ENCODE assay signal across 8 mouse cellular contexts in genomic region chr1:93801741-93802238, GRCm38 (mm10). TPM values are rescaled to one million over a fixed set of nuclear protein-coding genes. Genes with fewer than 3 reads are reported as not detected.
DNase-seq lines count a peak whose midpoint lies in the region; ATAC-seq and TF ChIP-seq lines count a peak whose summit lies in the region.

Gene Dtymk (minus strand): TSS chr1:93801934.

- peaks cover 28 to 53% of the 10 kb centered on the region in 2 experiments for H3K36me3 ChIP-seq in CH12.LX (replicated peaks in 1 of 2; ENCODE audit: control insufficient read depth in 1 of 2, insufficient read depth in 1 of 2, low read length in 1 of 2)
- peaks cover 39% of the 10 kb centered on the region for H3K36me3 ChIP-seq in forebrain, embryonic 12.5 days (replicated peaks)
- H3K36me3 ChIP-seq in heart, postnatal 0 days (replicated peaks; ENCODE audit: control insufficient read depth, insufficient read depth, low read length) = peaks cover 40% of the 10 kb centered on the region
- H3K36me3 ChIP-seq in liver, embryonic 16.5 days (ENCODE audit: control insufficient read depth, insufficient read depth) = peaks cover 9% of the 10 kb centered on the region
- H3K36me3 ChIP-seq in neural tube, embryonic 13.5 days = peaks cover 32% of the 10 kb centered on the region
- peaks cover 2% of the 10 kb centered on the region; the same call in 1 of the 2 replicates for H3K36me3 ChIP-seq in testis, adult 2 months (ENCODE audit: control insufficient read depth, insufficient read depth, low read length)

- peaks cover 12 to 58% of the 10 kb centered on the region in 2 experiments; a peak in 3 of 4 replicates for H3K4me1 ChIP-seq in CH12.LX (ENCODE audit: control insufficient read depth in 1 of 2, insufficient read depth in 2 of 2)
- peaks cover 39% of the 10 kb centered on the region for H3K4me1 ChIP-seq in forebrain, embryonic 12.5 days
- peaks cover 27% of the 10 kb centered on the region for H3K4me1 ChIP-seq in heart, postnatal 0 days (ENCODE audit: control insufficient read depth, insufficient read depth)
- H3K4me1 ChIP-seq in liver, embryonic 16.5 days (ENCODE audit: control insufficient read depth, low read depth, low read length) = peaks cover 41% of the 10 kb centered on the region
- peaks cover 35% of the 10 kb centered on the region for H3K4me1 ChIP-seq in neural tube, embryonic 13.5 days (replicated peaks)
- peaks cover 12% of the 10 kb centered on the region for H3K4me1 ChIP-seq in testis, adult 2 months (ENCODE audit: control insufficient read depth, insufficient read depth, low read length)

- ATAC-seq in forebrain, embryonic 12.5 days (ENCODE audit: low FRiP score) = peak; percentile 66
- ATAC-seq in heart, postnatal 0 days (ENCODE audit: insufficient read depth, low read depth) = peak; percentile 54
- ATAC-seq in liver, embryonic 16.5 days (ENCODE audit: low read depth) = peak; percentile 55
- peak; percentile 42 for ATAC-seq in neural tube, embryonic 13.5 days (ENCODE audit: low read depth)

- H3K4me2 ChIP-seq in CH12.LX (ENCODE audit: insufficient read depth, low read depth, poor library complexity, severe bottlenecking) = peak within 1 kb of the TSS; percentile 99
- H3K4me2 ChIP-seq in forebrain, embryonic 12.5 days = peak within 1 kb of the TSS; percentile 72
- peak within 1 kb of the TSS; percentile 91 for H3K4me2 ChIP-seq in heart, postnatal 0 days (ENCODE audit: low read depth, low read length)
- peak within 1 kb of the TSS; percentile 98 for H3K4me2 ChIP-seq in liver, embryonic 16.5 days (ENCODE audit: low read depth, low read length)
- H3K4me2 ChIP-seq in neural tube, embryonic 13.5 days = peak within 1 kb of the TSS; percentile 84

- peak; percentile 85 for TF ChIP-seq POLR2A in CH12.LX (IDR thresholded peaks at IDR 0.05; ENCODE audit: low read depth, low read length)
- TF ChIP-seq POLR2A in testis, adult 2 months (IDR thresholded peaks at IDR 0.05; ENCODE audit: control insufficient read depth, low read depth, low read length) = peak; percentile 89

- dilution Hi-C loops in CH12.LX (cut with MboI; ENCODE audit: extremely low pct_ligation_motif_present, extremely low pct_unique_long_range_greater_than_20kb, low sequenced_read_pairs) = no loop called here

- TF ChIP-seq RAD21 in CH12.LX (IDR thresholded peaks at IDR 0.05; ENCODE audit: low read depth, low read length) = no peak

- peak in 1 of 2 experiments; percentile 16; a peak in 1 of 4 replicates for TF ChIP-seq CTCF in CH12.LX (conservative IDR thresholded peaks at IDR 0.05 in 1 of 2, IDR thresholded peaks at IDR 0.05 in 1 of 2; ENCODE audit: low read depth in 2 of 2, low read length in 2 of 2)
- TF ChIP-seq CTCF in heart, postnatal 0 days (IDR thresholded peaks at IDR 0.05; ENCODE audit: low read depth) = peak; percentile 49
- TF ChIP-seq CTCF in testis, adult 2 months (IDR thresholded peaks at IDR 0.05; ENCODE audit: control insufficient read depth, insufficient read depth, insufficient replicate concordance, low read depth, low read length) = peak; percentile 26; the same call in 1 of the 2 replicates

- H3K79me2 ChIP-seq in CH12.LX (replicated peaks; ENCODE audit: control insufficient read depth, extremely low read depth, insufficient read depth, poor library complexity, severe bottlenecking) = peaks cover 34% of the 10 kb centered on the region

- peak within 1 kb of the TSS; percentile 87 for H3K9ac ChIP-seq in CH12.LX (ENCODE audit: insufficient read depth, low read depth)
- H3K9ac ChIP-seq in forebrain, embryonic 12.5 days = peak within 1 kb of the TSS; percentile 83
- H3K9ac ChIP-seq in heart, postnatal 0 days (replicated peaks; ENCODE audit: low read depth, low read length) = peak within 1 kb of the TSS; percentile 72
- peak within 1 kb of the TSS; percentile 83 for H3K9ac ChIP-seq in liver, embryonic 16.5 days (ENCODE audit: low read depth, low read length)
- H3K9ac ChIP-seq in neural tube, embryonic 13.5 days = peak within 1 kb of the TSS; percentile 83

- TF ChIP-seq EP300 in CH12.LX (IDR thresholded peaks at IDR 0.05; ENCODE audit: low read length) = no peak
- peak; percentile 68; the same call in 1 of the 2 replicates for TF ChIP-seq EP300 in heart, postnatal 0 days (IDR thresholded peaks at IDR 0.05; ENCODE audit: low read depth)

- peak within 1 kb of the TSS; percentile 80 to 99 (median 84) for H3K4me3 ChIP-seq in CH12.LX (replicated peaks in 1 of 3; ENCODE audit: low read depth in 2 of 3, low read length in 2 of 3, poor library complexity in 1 of 3)
- peak within 1 kb of the TSS; percentile 75 for H3K4me3 ChIP-seq in forebrain, embryonic 12.5 days (replicated peaks)
- H3K4me3 ChIP-seq in heart, postnatal 0 days (ENCODE audit: low read depth, low read length) = peak within 1 kb of the TSS; percentile 77
- peak within 1 kb of the TSS; percentile 81 for H3K4me3 ChIP-seq in liver, embryonic 16.5 days (ENCODE audit: low read depth, low read length)
- H3K4me3 ChIP-seq in neural tube, embryonic 13.5 days = peak within 1 kb of the TSS; percentile 77
- peak within 1 kb of the TSS; percentile 99 for H3K4me3 ChIP-seq in testis, adult 2 months (ENCODE audit: control insufficient read depth, low read depth, low read length)

- no peaks in the 10 kb centered on the region for H3K27me3 ChIP-seq in CH12.LX (replicated peaks)
- H3K27me3 ChIP-seq in forebrain, embryonic 12.5 days = no peaks in the 10 kb centered on the region
- no peaks in the 10 kb centered on the region for H3K27me3 ChIP-seq in heart, postnatal 0 days (ENCODE audit: control insufficient read depth, insufficient read depth, low read length)
- H3K27me3 ChIP-seq in liver, embryonic 16.5 days (ENCODE audit: control insufficient read depth, insufficient read depth, low read depth, low read length) = no peaks in the 10 kb centered on the region
- H3K27me3 ChIP-seq in neural tube, embryonic 13.5 days = no peaks in the 10 kb centered on the region
- no peaks in the 10 kb centered on the region for H3K27me3 ChIP-seq in testis, adult 2 months (ENCODE audit: control insufficient read depth, insufficient read depth, low read length)

- H3K27ac ChIP-seq in CH12.LX (ENCODE audit: insufficient read depth, low read depth) = peak within 1 kb of the TSS; percentile 73
- peak within 1 kb of the TSS; percentile 82 for H3K27ac ChIP-seq in forebrain, embryonic 12.5 days
- peak within 1 kb of the TSS; percentile 90 for H3K27ac ChIP-seq in heart, postnatal 0 days (ENCODE audit: low read depth)
- H3K27ac ChIP-seq in liver, embryonic 16.5 days (ENCODE audit: low read length) = peak within 1 kb of the TSS; percentile 99
- H3K27ac ChIP-seq in neural tube, embryonic 13.5 days (replicated peaks) = peak within 1 kb of the TSS; percentile 82
- H3K27ac ChIP-seq in testis, adult 2 months (ENCODE audit: control insufficient read depth, insufficient read depth, low read depth, low read length) = peak within 1 kb of the TSS; percentile 92

- in situ Hi-C loops in CH12.LX (cut with MboI; ENCODE audit: low pct_ligation_motif_present, low pct_unique_long_range_greater_than_20kb, low sequenced_read_pairs) = no loop called here

- H3K9me3 ChIP-seq in CH12.LX (replicated peaks; ENCODE audit: low read length) = no peaks in the 10 kb centered on the region
- no peaks in the 10 kb centered on the region for H3K9me3 ChIP-seq in forebrain, embryonic 12.5 days
- no peaks in the 10 kb centered on the region for H3K9me3 ChIP-seq in heart, postnatal 0 days (replicated peaks; ENCODE audit: control insufficient read depth, low read length)
- no peaks in the 10 kb centered on the region for H3K9me3 ChIP-seq in liver, embryonic 16.5 days (replicated peaks; ENCODE audit: control insufficient read depth, low read length)
- no peaks in the 10 kb centered on the region for H3K9me3 ChIP-seq in neural tube, embryonic 13.5 days

- DNase-seq in CH12.LX (ENCODE audit: extremely low read depth) = peak; percentile 97
- peak; percentile 92 for DNase-seq in c-Kit-positive CD71-positive TER-119-negative erythroid progenitor cells, embryonic 14.5 days (ENCODE audit: low read depth)
- DNase-seq in heart, postnatal 0 days (ENCODE audit: low spot score) = peak; percentile 97
- peak; percentile 92 to 95 for DNase-seq in kidney, postnatal 4 days

- WGBS in forebrain, embryonic 12.5 days = under 1% methylated on average over 42 of the region's 42 CpGs
- under 1% methylated on average over 42 of the region's 42 CpGs for WGBS in heart, postnatal 0 days
- WGBS in liver, embryonic 16.5 days (ENCODE audit: insufficient replicate concordance) = under 1% methylated on average over 42 of the region's 42 CpGs
- under 1% methylated on average over 42 of the region's 42 CpGs for WGBS in neural tube, embryonic 13.5 days

TF ChIP-seq in CH12.LX, 34 proteins besides CTCF, POLR2A, EP300 and RAD21 (continues in another document):
- TF ChIP-seq USF1 (IDR thresholded peaks at IDR 0.05; ENCODE audit: low read depth, low read length) = peak; percentile 82
- peak; percentile 84 for TF ChIP-seq SIN3A (IDR thresholded peaks at IDR 0.05; ENCODE audit: low read length)
- peak; percentile 74; the same call in 1 of the 2 replicates for TF ChIP-seq ETS1 (conservative IDR thresholded peaks at IDR 0.05; ENCODE audit: low read depth, low read length)
- no peak for TF ChIP-seq RCOR1 (conservative IDR thresholded peaks at IDR 0.05; ENCODE audit: low read depth, low read length)
- TF ChIP-seq GABPA (IDR thresholded peaks at IDR 0.05; ENCODE audit: insufficient replicate concordance, low read depth, low read length) = no peak; the same call in 1 of the 2 replicates
- peak; percentile 95 for TF ChIP-seq MAX (IDR thresholded peaks at IDR 0.05; ENCODE audit: low read length)
- TF ChIP-seq TBP (conservative IDR thresholded peaks at IDR 0.05; ENCODE audit: low read depth, low read length) = peak; percentile 84
- TF ChIP-seq MYC (IDR thresholded peaks at IDR 0.05; ENCODE audit: low read depth, low read length) = peak; percentile 96
- TF ChIP-seq NRF1 (IDR thresholded peaks at IDR 0.05; ENCODE audit: low read depth, low read length) = peak; percentile 75
- no peak for TF ChIP-seq CHD1 (IDR thresholded peaks at IDR 0.05; ENCODE audit: low read depth, low read length)
- peak; percentile 86 for TF ChIP-seq HCFC1 (IDR thresholded peaks at IDR 0.05; ENCODE audit: low read depth, low read length)
- TF ChIP-seq MEF2A (IDR thresholded peaks at IDR 0.05; ENCODE audit: borderline replicate concordance, low read depth, low read length) = peak; percentile 66; the same call in 1 of the 2 replicates

RNA-seq across cellular contexts. Expression of gene Dtymk, which starts in this region (rescaled TPM):
- 168 and 204 TPM in 2 replicates for total RNA-seq in CH12.LX (2012; rRNA removed)
- 278 and 286 TPM in 2 replicates for total RNA-seq in CH12.LX (2014; rRNA removed)
- polyA plus RNA-seq in CH12.LX (2012; ENCODE audit: insufficient read length, low read depth) = 196 TPM in 2 replicates
- polyA plus RNA-seq in forebrain, embryonic 12.5 days (2016; fragmentation: Nextera tagmentation; extraction: Ambion mirVana) = 241 and 246 TPM in 2 replicates
- 45.6 and 58.7 TPM in 2 replicates for total RNA-seq in heart, postnatal 0 days (2014; rRNA removed; ENCODE audit: low replicate concordance)
- polyA plus RNA-seq in heart, postnatal 0 days (2015; fragmentation: Nextera tagmentation; extraction: Ambion mirVana) = 86.7 and 94.8 TPM in 2 replicates
- 95.9 and 110 TPM in 2 replicates for polyA plus RNA-seq in liver, embryonic 16.5 days (2015; fragmentation: Nextera tagmentation; extraction: Ambion mirVana)
- polyA plus RNA-seq in neural tube, embryonic 13.5 days (2015; fragmentation: Nextera tagmentation; extraction: Ambion mirVana) = 155 and 158 TPM in 2 replicates
- 80.9 and 81.9 TPM in 2 replicates for polyA plus RNA-seq in testis, adult 2 months (2012; rRNA removed)

Comparison
In these comparisons a context has a peak if more than half of its experiments do, and no peak if none do; other contexts are left out.
1. Peak in every context shown above with its lines: DNase-seq, ATAC-seq, H3K4me3 ChIP-seq and H3K27ac ChIP-seq.